Mouse (Mus musculus): ENCODE measurements around the gene Spata31d1b.

DNA sequence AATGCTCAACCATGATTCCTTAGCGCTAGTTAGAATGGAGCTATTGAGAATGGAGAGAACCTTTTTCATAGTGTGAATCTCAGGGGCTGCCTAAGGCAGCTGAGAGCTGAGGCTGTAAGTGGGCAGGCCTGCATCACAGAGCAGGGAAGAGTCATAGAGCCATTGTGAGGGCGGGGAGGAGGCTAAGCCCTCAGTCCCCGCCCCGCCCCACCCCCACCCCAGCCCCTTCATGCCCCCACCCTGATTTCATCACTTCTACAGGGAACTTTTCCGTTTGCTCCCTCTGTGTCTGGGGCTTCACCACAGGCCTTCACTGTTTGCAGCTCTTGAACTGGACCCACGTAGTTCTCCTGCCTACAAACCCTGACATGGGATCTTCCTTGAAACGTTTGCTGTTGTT lies 19.6 kb downstream of the Spata31d1b start, which contains the start of gene Spata31d1d:
- no peak for TF ChIP-seq POLR2A (IDR thresholded peaks at IDR 0.05; ENCODE audit: insufficient read depth, low read length)
- no peak for TF ChIP-seq CTCF (IDR thresholded peaks at IDR 0.05; ENCODE audit: low read depth, low read length)
